In the genomic region with DNA sequence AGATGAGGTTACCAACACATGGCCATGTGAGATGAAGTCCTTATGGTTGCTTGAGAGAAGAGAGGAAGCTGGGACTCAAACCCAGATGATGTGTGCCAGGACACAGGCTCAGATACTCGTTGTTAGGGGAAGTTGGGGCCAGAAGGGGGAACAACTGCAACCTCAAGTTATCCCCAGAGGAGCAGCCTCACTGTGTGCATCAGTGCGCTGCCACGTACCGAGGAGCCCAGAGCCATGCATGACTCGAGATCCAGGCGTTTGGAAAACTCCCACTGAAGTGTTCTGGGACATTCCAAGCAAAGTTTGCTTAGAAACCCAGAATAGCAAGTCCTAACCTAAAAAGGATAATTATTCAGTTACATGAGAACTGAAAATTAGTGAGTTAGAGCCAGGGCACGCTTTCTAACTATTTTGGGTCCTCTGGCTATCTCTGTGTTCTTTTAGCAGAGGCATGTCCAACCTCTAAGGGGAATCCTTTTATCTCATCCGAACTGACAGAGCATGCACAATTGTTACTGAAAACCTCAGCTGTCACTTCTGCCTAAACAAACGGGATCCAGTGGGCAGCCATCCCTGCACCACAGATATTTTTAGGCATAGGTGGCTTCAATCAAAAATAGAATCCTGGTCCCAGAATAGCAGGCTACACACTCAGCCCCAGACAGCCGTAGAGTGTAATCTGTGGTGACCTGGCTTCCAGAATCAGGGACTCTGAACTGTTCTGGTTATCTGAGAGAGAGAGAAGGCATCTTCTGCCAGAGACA, we compare ENCODE assay signal across 10 mouse cellular contexts. TPM values are rescaled to one million over a fixed set of nuclear protein-coding genes. Genes with fewer than 3 reads are reported as not detected.
DNase-seq lines count a peak whose midpoint lies in the region; ATAC-seq and TF ChIP-seq lines count a peak whose summit lies in the region.
"Had no signal": no experiment of that assay in that cellular context is flagged by ENCODE, and none has a peak within 500 bp of the region (broad histone marks: within the 10 kb centered on the region; RNA-seq: fewer than 3 reads in every experiment).

No protein-coding gene starts in this region.

- H3K27ac ChIP-seq in gastrocnemius, adult 2 months, result peak overlapping the region; percentile 90
- H3K27ac ChIP-seq: forebrain, embryonic 13.5 days; neural tube, embryonic 12.5 days had no signal

- no peak for TF ChIP-seq CTCF in gastrocnemius, adult 2 months (IDR thresholded peaks at IDR 0.05)

- ATAC-seq in granulocyte monocyte progenitor cell, adult 5-6 weeks (replicated peaks; ENCODE audit: poor library complexity, severe bottlenecking), result peak; percentile 84
- ATAC-seq in megakaryocyte, adult 5-6 weeks (ENCODE audit: poor library complexity, severe bottlenecking), result peak; percentile 83
- ATAC-seq: forebrain, embryonic 13.5 days had no signal

- H3K4me3 ChIP-seq in gastrocnemius, adult 2 months, result peak overlapping the region; percentile 15; the same call in 1 of the 2 replicates
- H3K4me3 ChIP-seq: forebrain, embryonic 13.5 days; neural tube, embryonic 12.5 days had no signal

- intact Hi-C loops in gastrocnemius, adult 2 months (cut with DNase I), result no loop called here

- peak; percentile 70 for DNase-seq in gastrocnemius, adult 2 months
- no peak for DNase-seq in gastrocnemius, postnatal 10 days
- DNase-seq in 3T3-L1 (ENCODE audit: low read depth, low spot score), result peak; percentile 78
- no peak for DNase-seq in urinary bladder, postnatal 14 days (ENCODE audit: low spot score)
- no peak for DNase-seq in urinary bladder, postnatal 10 days (ENCODE audit: low spot score)
- no peak for DNase-seq in T-cell, adult 2 months (ENCODE audit: low spot score)

RNA-seq across cellular contexts. Expression of a gene that starts 33.4 kb away (rescaled TPM):
- 10 to 100 TPM; 52.1 to 61.6 TPM for total RNA-seq in gastrocnemius, adult 2 months (2021)
- 10 to 100 TPM; 56.3 to 57.2 TPM for total RNA-seq in gastrocnemius, postnatal 10 days (2021)
- total RNA-seq in granulocyte monocyte progenitor cell, adult 5-6 weeks (2014; fragmentation: Nextera tagmentation), result 80.4 and 94.7 TPM in 2 replicates
- 40.4 and 50.5 TPM in 2 replicates for total RNA-seq in granulocyte monocyte progenitor cell, adult 5-6 weeks (2017)
- total RNA-seq in megakaryocyte, adult 5-6 weeks (2015), result 94.5 and 117 TPM in 2 replicates
- total RNA-seq in megakaryocyte, adult 5-6 weeks (2017), result 59.1 and 63.1 TPM in 2 replicates

RNA-seq across cellular contexts. Expression of a gene that starts 37.1 kb away (rescaled TPM):
- total RNA-seq in gastrocnemius, adult 2 months (2021), result 10 to 100 TPM; 19.0 to 29.3 TPM
- 10 to 100 TPM; 43.7 to 47.1 TPM for total RNA-seq in gastrocnemius, postnatal 10 days (2021)
- total RNA-seq in granulocyte monocyte progenitor cell, adult 5-6 weeks (2014; fragmentation: Nextera tagmentation), result 160 and 199 TPM in 2 replicates
- total RNA-seq in granulocyte monocyte progenitor cell, adult 5-6 weeks (2017), result 179 and 199 TPM in 2 replicates
- total RNA-seq in megakaryocyte, adult 5-6 weeks (2015), result 71.1 and 79.5 TPM in 2 replicates
- 75.2 and 81.4 TPM in 2 replicates for total RNA-seq in megakaryocyte, adult 5-6 weeks (2017)

Comparison
In these comparisons a context has a peak if more than half of its experiments do, and no peak if none do; other contexts are left out.
1. DNase-seq: peak in gastrocnemius, adult 2 months (single experiment) and 3T3-L1 (single experiment); none in gastrocnemius, postnatal 10 days (single experiment), urinary bladder, postnatal 14 days (single experiment), urinary bladder, postnatal 10 days (single experiment) and T-cell, adult 2 months (single experiment).